Mouse (Mus musculus) CH12.LX (cell line): Measurements from ENCODE around the gene Ptger2.

Source experiments
- CTCF ChIP-seq, 2 experiments: IDR thresholded peaks in 1 of 2; conservative IDR thresholded peaks in 1 of 2; 2 replicates each; pipeline ENCODE4 v1.5.1; 2011 to 2012; ENCODE audit warnings: low read depth in 2 of 2, low read length in 2 of 2, improper control_type of control experiment in 1 of 2, inconsistent platforms in 1 of 2, mild to moderate bottlenecking in 1 of 2, moderate library complexity in 1 of 2
- MAFK ChIP-seq: IDR thresholded peaks from 2 replicates; pipeline ENCODE4 v1.6.1; 2011; ENCODE audit warnings: low read length, improper control_type of control experiment; ENCODE audit not compliant: insufficient replicate concordance
- USF1 ChIP-seq: IDR thresholded peaks from 2 replicates; pipeline ENCODE4 v1.6.1; 2014; ENCODE audit warnings: low read depth, mild to moderate bottlenecking, inconsistent platforms, low read length, improper control_type of control experiment

- TF ChIP-seq USF1 (no peak), MAFK (no peak), CTCF (conservative IDR thresholded peaks at IDR 0.05 in 1 of 2, IDR thresholded peaks at IDR 0.05 in 1 of 2; ENCODE audit: low read depth in 2 of 2, low read length in 2 of 2) (no peak)
These were observed 33.6 kb downstream of the Ptger2 start for GRCm38 (mm10) chr14:45021551-45021950.
